ENCODE assay signal across 23 mouse cellular contexts in the genomic region with DNA sequence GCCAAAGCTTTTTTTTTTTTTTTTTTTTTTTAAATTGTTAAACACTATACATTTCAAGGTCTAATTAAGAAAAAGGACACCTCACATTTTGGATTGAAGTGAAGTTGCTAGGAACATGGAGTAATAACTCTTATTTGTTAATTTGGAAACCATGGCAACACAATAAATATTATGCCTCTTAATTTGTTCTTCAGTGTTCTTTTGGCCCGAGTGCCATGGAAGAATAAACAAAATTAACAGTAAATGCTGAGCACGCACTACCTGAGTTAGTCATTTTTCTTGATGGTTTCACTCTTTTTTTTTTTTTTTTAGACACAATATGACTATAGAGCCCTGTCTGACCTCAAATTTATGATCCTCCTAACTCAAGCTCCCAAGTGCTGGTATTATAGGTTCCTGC. TPM values are rescaled to one million over a fixed set of nuclear protein-coding genes. Genes with fewer than 3 reads are reported as not detected.
A peak's percentile ranks its signal among the peaks of the same experiment; 100 is the strongest.
DNase-seq lines count a peak whose midpoint lies in the region; ATAC-seq lines count a peak whose summit lies in the region.
"Had no signal": no experiment of that assay in that cellular context is flagged by ENCODE, and none has a peak within 500 bp of the region (broad histone marks: within the 10 kb centered on the region; RNA-seq: fewer than 3 reads in every experiment).

No protein-coding gene starts in this region.

- no peaks in the 10 kb centered on the region for H3K9me3 ChIP-seq in heart, embryonic 15.5 days (replicated peaks)
- no peaks in the 10 kb centered on the region for H3K9me3 ChIP-seq in lung, embryonic 15.5 days
- no peaks in the 10 kb centered on the region for H3K9me3 ChIP-seq in intestine, embryonic 16.5 days (ENCODE audit: control insufficient read depth, low read length)
- H3K9me3 ChIP-seq: forebrain, embryonic 12.5 days; G1E; liver, embryonic 13.5 days; neural tube, embryonic 15.5 days had no signal

- no peak overlapping the region for H3K4me2 ChIP-seq in heart, embryonic 15.5 days
- H3K4me2 ChIP-seq in lung, embryonic 15.5 days: no peak overlapping the region
- H3K4me2 ChIP-seq in intestine, embryonic 16.5 days (ENCODE audit: low read depth, low read length): no peak overlapping the region
- H3K4me2 ChIP-seq: forebrain, embryonic 12.5 days; hindbrain, embryonic 14.5 days; liver, embryonic 13.5 days; neural tube, embryonic 15.5 days had no signal

- intact Hi-C loops in gastrocnemius, postnatal 14 days (cut with DNase I; ENCODE audit: low total_unique reads): loop anchor here (10.0 kb wide), 1 partner anchor 53 kb away; no protein-coding TSS in a partner anchor

- peaks cover 59% of the 10 kb centered on the region for H3K4me1 ChIP-seq in heart, embryonic 15.5 days (replicated peaks)
- peaks cover 45% of the 10 kb centered on the region for H3K4me1 ChIP-seq in lung, embryonic 15.5 days
- H3K4me1 ChIP-seq in intestine, embryonic 16.5 days (ENCODE audit: control insufficient read depth, insufficient read depth, low read length): peaks cover 19% of the 10 kb centered on the region
- H3K4me1 ChIP-seq: forebrain, embryonic 12.5 days; neural tube, embryonic 15.5 days had no signal

- H3K4me3 ChIP-seq in heart, embryonic 15.5 days: no peak overlapping the region
- no peak overlapping the region for H3K4me3 ChIP-seq in lung, embryonic 15.5 days
- no peak overlapping the region for H3K4me3 ChIP-seq in intestine, embryonic 16.5 days (ENCODE audit: low read length)
- H3K4me3 ChIP-seq: forebrain, embryonic 12.5 days; liver, embryonic 13.5 days; myocyte; neural tube, embryonic 15.5 days had no signal

- H3K27ac ChIP-seq in heart, embryonic 15.5 days: peak overlapping the region; percentile 94
- H3K27ac ChIP-seq in lung, embryonic 15.5 days: peak overlapping the region; percentile 77; the same call in 1 of the 2 replicates
- H3K27ac ChIP-seq in intestine, embryonic 16.5 days (ENCODE audit: low read length): no peak overlapping the region
- H3K27ac ChIP-seq: forebrain, embryonic 12.5 days; hindbrain, embryonic 14.5 days; liver, embryonic 13.5 days; neural tube, embryonic 15.5 days had no signal

- ATAC-seq in heart, embryonic 15.5 days (replicated peaks; ENCODE audit: insufficient number of reproducible peaks, insufficient read depth, low FRiP score, low read depth): no peak
- no peak for ATAC-seq in lung, embryonic 15.5 days (ENCODE audit: borderline replicate concordance, extremely low read depth, low FRiP score, low TSS enrichment)
- ATAC-seq in intestine, embryonic 16.5 days: peak; percentile 8; the same call in 1 of the 2 replicates
- no peak for ATAC-seq in frontal cortex, adult (ENCODE audit: low TSS enrichment)

- H3K9ac ChIP-seq in heart, embryonic 15.5 days: no peak overlapping the region
- no peak overlapping the region for H3K9ac ChIP-seq in lung, embryonic 15.5 days
- no peak overlapping the region for H3K9ac ChIP-seq in intestine, embryonic 16.5 days (ENCODE audit: low read depth, low read length)
- H3K9ac ChIP-seq: forebrain, embryonic 12.5 days; hindbrain, embryonic 14.5 days; liver, embryonic 13.5 days; neural tube, embryonic 15.5 days had no signal

- DNase-seq in heart, adult 18-20 months: no peak
- DNase-seq in lung, postnatal 10 days: no peak
- DNase-seq in Muller cell, postnatal 12 days (ENCODE audit: inconsistent ontology term): peak; percentile 26
- DNase-seq in gastrocnemius, postnatal 14 days: no peak
- DNase-seq: adrenal gland, adult 2 months; cerebellum, adult 11 months; cerebellum, postnatal 25 days; kidney, adult 9 months; kidney, postnatal 36 days; layer of hippocampus, adult 9-11 months; liver, embryonic 13.5 days; midbrain, embryonic 14.5 days; right cerebral cortex, postnatal 25 days; thymus, postnatal 36 days had no signal

- no peaks in the 10 kb centered on the region for H3K27me3 ChIP-seq in heart, embryonic 15.5 days
- no peaks in the 10 kb centered on the region for H3K27me3 ChIP-seq in lung, embryonic 15.5 days
- no peaks in the 10 kb centered on the region for H3K27me3 ChIP-seq in intestine, embryonic 16.5 days (replicated peaks; ENCODE audit: control insufficient read depth, insufficient read depth, low read length)
- H3K27me3 ChIP-seq: forebrain, embryonic 12.5 days; liver, embryonic 13.5 days; neural tube, embryonic 15.5 days had no signal

- no peaks in the 10 kb centered on the region for H3K36me3 ChIP-seq in heart, embryonic 15.5 days
- no peaks in the 10 kb centered on the region for H3K36me3 ChIP-seq in lung, embryonic 15.5 days
- H3K36me3 ChIP-seq in intestine, embryonic 16.5 days (ENCODE audit: control insufficient read depth, insufficient read depth, low read length): no peaks in the 10 kb centered on the region
- H3K36me3 ChIP-seq: forebrain, embryonic 12.5 days; liver, embryonic 13.5 days had no signal

- WGBS in heart, embryonic 15.5 days: 73% methylated on average over 2 of the region's 2 CpGs
- 47% methylated on average over 2 of the region's 2 CpGs for WGBS in lung, embryonic 15.5 days
- WGBS in intestine, embryonic 16.5 days: 38% methylated on average over 2 of the region's 2 CpGs

RNA-seq across cellular contexts. Expression of a gene that starts 30.6 kb away (rescaled TPM):
- polyA plus RNA-seq in heart, embryonic 15.5 days (2015; fragmentation: Nextera tagmentation; extraction: Ambion mirVana): 64.2 and 64.9 TPM in 2 replicates
- total RNA-seq in heart, adult 18-20 months (2021): 10 to 100 TPM; 87.3 to 89.0 TPM
- 42.3 and 46.1 TPM in 2 replicates for polyA plus RNA-seq in lung, embryonic 15.5 days (2015; fragmentation: Nextera tagmentation; extraction: Ambion mirVana)
- polyA plus RNA-seq in intestine, embryonic 16.5 days (2015; fragmentation: Nextera tagmentation; extraction: Ambion mirVana): 38.4 and 39.4 TPM in 2 replicates
- total RNA-seq in gastrocnemius, postnatal 14 days (2021): 10 to 100 TPM; 60.2 to 63.7 TPM
